Mouse (Mus musculus) thymus, adult 2 months (tissue): Measurements from ENCODE around the gene Taf8. TPM values are rescaled to one million over a fixed set of nuclear protein-coding genes. Genes with fewer than 3 reads are reported as not detected.
A peak's percentile ranks its signal among the peaks of the same experiment; 100 is the strongest.

ENCODE experiments used
- DNase-seq: peaks from one replicate; pipeline ENCODE4 v3.0.0; 2021
- H3K27ac ChIP-seq: fragments of 200-500 bp; 2 replicates; pipeline ENCODE4 v1.5.1; 2012; ENCODE audit warnings: low read length, control low read depth; ENCODE audit not compliant: control insufficient read depth, insufficient read depth
- H3K27me3 ChIP-seq: fragments of 200-500 bp; 2 replicates; pipeline ENCODE4 v1.6.1; 2012; ENCODE audit warnings: mild to moderate bottlenecking, low read length, moderate library complexity, mixed read lengths; ENCODE audit not compliant: control insufficient read depth, insufficient read depth
- H3K36me3 ChIP-seq: fragments of 200-500 bp; 2 replicates; pipeline ENCODE4 v1.6.1; 2012; ENCODE audit warnings: mild to moderate bottlenecking, low read length, moderate library complexity; ENCODE audit not compliant: control insufficient read depth, insufficient read depth
- H3K4me1 ChIP-seq: fragments of 200-500 bp; replicated peaks from 2 replicates; pipeline ENCODE4 v1.6.1; 2012; ENCODE audit warnings: low read length; ENCODE audit not compliant: control insufficient read depth, insufficient read depth
- H3K4me3 ChIP-seq: fragments of 200-500 bp; 2 replicates; pipeline ENCODE4 v1.5.1; 2012; ENCODE audit warnings: mild to moderate bottlenecking, low read length, control low read depth, moderate library complexity; ENCODE audit not compliant: control insufficient read depth, insufficient read depth
- CTCF ChIP-seq: fragments of 200-500 bp; IDR thresholded peaks from 2 replicates; pipeline ENCODE4 v1.5.1; 2012; ENCODE audit warnings: mild to moderate bottlenecking, control low read depth, low read length, moderate library complexity, borderline replicate concordance; ENCODE audit not compliant: control insufficient read depth, poor library complexity, insufficient read depth; ENCODE audit errors: extremely low read depth
- POLR2A ChIP-seq: fragments of 200-500 bp; IDR thresholded peaks from 2 replicates; pipeline ENCODE4 v1.6.1; 2012; ENCODE audit warnings: mild to moderate bottlenecking, low read length, control low read depth, moderate library complexity; ENCODE audit not compliant: control insufficient read depth, poor library complexity, insufficient read depth; ENCODE audit errors: extremely low read depth
- WGBS: fragments of 180-500 bp; shearing (Covaris S2); methylation state at CpG from one replicate; pipeline ENCODE4 v1.1.7; 2018; 5-methylcytosine and 5-hydroxymethylcytosine counted together
- polyA plus RNA-seq: library from polyadenylated mRNA; depleted of rRNA; stranded (reverse); fragments of >200 nt; gene quantifications from 2 replicates; pipeline ENCODE4 v1.2.3, GENCODE M21; 2012

Gene Taf8
- polyA plus RNA-seq, 1 experiment = 74.3 TPM

DNA sequence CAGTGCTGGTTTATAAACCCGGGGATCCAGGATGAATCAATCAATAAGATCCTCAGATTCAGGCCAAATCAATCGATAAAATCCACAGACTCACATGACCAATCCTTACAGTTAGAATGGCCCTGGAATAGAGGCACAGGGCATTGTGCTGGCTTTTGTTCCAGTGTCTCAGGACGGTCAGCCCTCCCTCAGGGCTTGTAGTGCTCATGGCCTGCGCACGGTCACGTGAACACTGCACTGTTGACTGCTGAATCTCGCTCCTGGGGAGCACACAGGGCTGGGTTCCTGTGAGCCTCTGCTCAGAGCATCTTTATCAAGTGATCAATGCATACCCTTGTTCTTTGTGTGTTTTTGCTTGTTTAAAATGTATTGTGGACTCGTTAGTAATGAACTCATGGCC lies 26.8 kb upstream of the Taf8 start:
- peak overlapping the region; percentile 93 for H3K27ac ChIP-seq
- H3K4me1 ChIP-seq = peaks cover 83% of the 10 kb centered on the region
- TF ChIP-seq CTCF = no peak
- no peak for TF ChIP-seq POLR2A
- WGBS = 76% methylated on average over 8 of the region's 8 CpGs
- DNase-seq = peak; percentile 42
- no peaks in the 10 kb centered on the region for H3K27me3 ChIP-seq
- H3K36me3 ChIP-seq = peaks cover 16% of the 10 kb centered on the region
- no peak overlapping the region for H3K4me3 ChIP-seq

- Histone ChIP-seq H3K27ac (peak overlapping the region; percentile 93), H3K27me3 (no peaks in the 10 kb centered on the region), H3K36me3 (peaks cover 16% of the 10 kb centered on the region), H3K4me1 (peaks cover 85% of the 10 kb centered on the region), H3K4me3 (peak overlapping the region; percentile 5)
- peak; percentile 60 for DNase-seq
- WGBS = 20% methylated on average over 10 of the region's 10 CpGs
- TF ChIP-seq POLR2A = peak; percentile 36; the same call in 1 of the 2 replicates
- no peak for TF ChIP-seq CTCF
Observed at GRCm38 (mm10) chr17:47527581-47528300, 25.6 kb upstream of the Taf8 start.

DNA sequence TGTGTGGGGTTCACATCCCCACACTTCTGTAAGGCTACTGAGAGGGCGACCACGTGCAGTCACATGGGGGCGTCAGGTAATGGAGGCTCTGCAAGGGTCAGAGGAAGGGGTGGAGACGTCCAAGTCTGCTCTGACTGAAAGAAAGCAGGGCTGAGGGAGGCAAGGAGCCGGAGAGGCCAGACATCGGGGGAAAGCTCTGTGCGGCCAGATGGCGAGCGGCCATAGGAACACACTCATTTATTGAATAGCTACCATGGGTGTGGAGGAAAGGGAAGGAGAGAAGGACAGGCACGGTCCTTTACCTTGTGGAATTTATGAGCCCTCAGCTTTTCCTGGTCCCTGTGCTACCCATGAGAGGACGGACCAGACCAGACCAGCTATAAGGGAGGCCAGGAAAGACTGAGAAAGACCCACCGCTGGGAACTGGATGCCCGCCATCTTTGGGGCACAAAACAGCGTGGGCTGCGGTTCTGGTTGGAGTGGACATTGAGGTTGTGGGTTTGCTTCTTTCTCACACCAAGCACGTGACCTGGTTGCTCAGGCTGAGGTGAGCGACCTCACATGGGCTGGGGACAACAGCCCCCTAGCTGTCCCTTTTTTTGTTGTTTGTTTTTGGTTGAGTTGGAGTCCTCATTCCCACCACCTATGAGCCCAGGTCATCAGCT lies 24.9 kb upstream of the Taf8 start:
- TF ChIP-seq POLR2A (no peak), CTCF (no peak)
- H3K27ac ChIP-seq = peak overlapping the region; percentile 93
- 53% methylated on average over 17 of the region's 17 CpGs for WGBS
- H3K36me3 ChIP-seq = peaks cover 16% of the 10 kb centered on the region
- H3K27me3 ChIP-seq = no peaks in the 10 kb centered on the region
- H3K4me1 ChIP-seq = peaks cover 85% of the 10 kb centered on the region
- H3K4me3 ChIP-seq = peak overlapping the region; percentile 5; the same call in 1 of the 2 replicates
- DNase-seq = peak; percentile 41

GRCm38 (mm10) chr17:47524991-47525390 lies 22.9 kb upstream of the Taf8 start:
- peaks cover 86% of the 10 kb centered on the region for H3K4me1 ChIP-seq
- TF ChIP-seq POLR2A (no peak), CTCF (no peak)
- no peak overlapping the region for H3K4me3 ChIP-seq
- peak overlapping the region; percentile 54; the same call in 1 of the 2 replicates for H3K27ac ChIP-seq
- no peaks in the 10 kb centered on the region for H3K27me3 ChIP-seq
- 90% methylated on average over 6 of the region's 6 CpGs for WGBS
- H3K36me3 ChIP-seq = peaks cover 10% of the 10 kb centered on the region; the same call in 1 of the 2 replicates
- DNase-seq = no peak

DNA sequence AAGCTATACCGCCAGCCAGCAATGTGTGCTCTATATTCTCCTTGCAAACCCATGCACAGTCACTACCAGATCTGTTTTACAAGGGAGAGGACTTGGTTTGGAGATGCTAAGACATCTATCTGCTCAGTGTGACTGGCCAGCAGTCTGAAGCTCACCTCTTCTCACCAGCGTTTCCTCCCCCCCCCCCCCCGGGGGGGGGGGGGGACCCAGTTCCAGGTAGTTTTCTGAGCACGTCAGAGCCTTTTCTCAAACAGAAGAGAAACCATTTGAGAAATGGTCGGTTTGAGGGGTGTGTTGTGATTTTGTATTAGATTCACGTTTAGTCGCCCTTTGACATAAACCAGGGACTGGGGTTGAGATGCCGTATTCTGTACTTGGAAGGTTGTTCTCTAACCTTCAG lies 22.0 kb upstream of the Taf8 start:
- TF ChIP-seq CTCF (no peak), POLR2A (no peak)
- Histone ChIP-seq H3K27ac (peak overlapping the region; percentile 54), H3K4me1 (peaks cover 85% of the 10 kb centered on the region), H3K27me3 (no peaks in the 10 kb centered on the region), H3K36me3 (peaks cover 10% of the 10 kb centered on the region; the same call in 1 of the 2 replicates), H3K4me3 (no peak overlapping the region)
- DNase-seq = no peak
- 57% methylated on average over 8 of the region's 8 CpGs for WGBS

GRCm38 (mm10) chr17:47523211-47523682 lies 21.2 kb upstream of the Taf8 start:
- peak overlapping the region; percentile 4 for H3K4me3 ChIP-seq

More at GRCm38 (mm10) chr17:47523211-47523682, 21.2 kb upstream of the Taf8 start:
- 7% methylated on average over 18 of the region's 18 CpGs for WGBS
- Histone ChIP-seq H3K36me3 (peaks cover 10% of the 10 kb centered on the region; the same call in 1 of the 2 replicates), H3K27me3 (no peaks in the 10 kb centered on the region), H3K4me1 (peaks cover 82% of the 10 kb centered on the region), H3K27ac (peak overlapping the region; percentile 90)
- TF ChIP-seq POLR2A = no peak
- peak; percentile 46; the same call in 1 of the 2 replicates for TF ChIP-seq CTCF
- DNase-seq = peak; percentile 61
